Mouse (Mus musculus) kidney, adult 9 months (tissue): ENCODE measurements at regions not wholly inside any gene's neighbourhood (a gene's known extent, or its start where the extent isn't known, plus 50 kb on each side); places are given as distances from the start of the nearest gene placed in this dataset.
A peak's percentile ranks its signal among the peaks of the same experiment; 100 is the strongest.

Source experiments
- DNase-seq: peaks from one replicate; pipeline ENCODE4 v3.0.0; 2022

DNA sequence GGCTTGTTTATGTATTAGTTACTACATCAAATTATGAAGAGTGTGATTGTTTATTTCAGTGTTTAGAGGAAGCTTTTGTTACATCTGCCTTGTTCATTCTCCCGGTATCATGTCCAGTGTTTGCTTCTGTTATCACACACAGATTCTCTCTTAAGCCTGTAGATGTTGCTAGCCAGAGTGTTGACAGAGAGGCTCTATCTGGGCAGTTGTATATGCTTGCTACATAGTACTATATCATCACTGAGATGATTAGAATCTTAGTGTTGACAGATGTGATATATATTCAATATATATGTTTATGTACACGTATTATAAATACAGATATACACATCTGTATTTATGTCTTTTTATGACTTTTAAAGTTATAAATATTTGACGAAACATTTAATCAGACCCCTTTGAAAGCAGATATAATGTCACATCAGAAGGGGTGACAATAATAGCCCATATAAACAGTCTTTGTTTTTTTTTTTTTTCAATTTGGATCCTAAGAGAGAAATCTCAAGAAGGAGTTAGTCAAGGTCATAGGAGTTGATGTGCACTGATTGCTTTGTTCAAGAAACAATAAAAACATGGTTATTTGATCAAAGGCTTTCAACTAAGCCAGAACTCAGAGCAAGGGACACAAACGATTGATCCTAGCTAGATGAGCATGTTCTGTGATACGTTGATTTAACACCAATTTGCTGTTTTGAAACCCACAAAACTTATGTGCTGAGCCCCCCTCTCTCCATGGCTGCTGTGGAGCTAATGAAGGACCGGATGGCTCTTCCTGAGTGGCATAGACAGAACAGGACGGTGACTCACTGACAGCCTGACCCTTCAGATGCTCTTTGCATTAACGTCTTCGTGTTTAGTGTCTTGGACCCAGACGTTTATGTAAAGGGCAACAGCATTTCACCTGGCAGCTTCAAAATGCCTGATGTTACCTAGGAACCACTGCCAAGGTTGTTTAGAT is 352.8 kb upstream of the Arglu1 start:
- DNase-seq: no peak

DNA sequence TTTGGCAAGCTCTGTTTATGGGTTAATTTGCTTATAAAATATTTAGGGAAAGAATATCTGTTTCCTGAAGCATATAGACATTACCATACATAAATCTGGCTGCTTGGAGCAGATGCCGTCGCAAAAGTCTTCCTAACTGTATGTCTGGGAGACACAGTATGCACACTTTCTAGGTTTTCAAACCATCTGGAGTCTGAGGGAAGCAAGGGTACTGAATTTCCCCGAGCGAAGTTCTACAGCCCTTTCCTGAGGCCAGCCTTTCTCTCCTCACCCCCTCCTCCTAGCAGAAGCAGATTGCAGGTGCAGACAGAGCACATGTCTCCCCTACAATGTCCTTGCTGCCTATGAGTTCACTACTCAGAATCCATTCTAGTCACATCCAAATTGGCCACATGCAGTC is 338.8 kb upstream of the Arglu1 start:
- no peak for DNase-seq

DNA sequence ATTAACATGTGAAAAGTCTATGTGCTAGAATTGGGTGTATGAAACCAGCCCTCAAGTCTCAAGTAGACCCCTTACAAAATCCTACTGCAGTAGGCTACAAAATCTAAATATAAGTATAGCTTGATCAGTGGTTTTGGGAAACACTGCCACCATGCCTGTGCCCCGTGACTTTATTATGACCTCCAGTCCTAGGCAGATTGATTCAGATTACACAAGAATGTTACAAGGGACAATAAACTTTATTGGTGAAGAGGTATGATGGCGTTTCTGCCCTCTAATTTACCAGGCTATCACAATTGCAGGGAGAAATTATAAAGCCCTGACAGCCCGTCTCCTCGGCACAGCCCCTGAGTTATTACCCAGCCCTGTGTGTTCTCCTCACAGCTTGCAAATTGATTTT is 337.4 kb upstream of the Arglu1 start:
- no peak for DNase-seq

DNA sequence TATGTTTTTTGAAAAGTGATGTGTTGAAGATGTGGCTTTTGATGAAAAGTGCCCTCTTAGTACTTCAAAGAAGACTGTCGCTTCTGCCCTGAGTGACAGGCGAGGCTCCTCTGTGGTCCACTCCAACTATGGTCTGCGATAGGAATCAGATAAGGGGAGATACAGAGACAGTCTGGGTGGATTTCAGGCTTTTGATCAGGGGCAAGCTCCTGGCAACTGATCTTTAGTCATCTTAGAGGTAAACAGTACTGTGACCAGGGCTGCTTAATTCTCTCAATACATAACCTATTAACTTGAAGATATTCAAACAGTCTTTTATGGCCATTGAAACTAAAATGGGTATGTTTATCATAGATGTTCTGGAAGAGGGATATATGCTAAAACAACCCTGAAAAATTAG is 335.6 kb upstream of the Arglu1 start:
- no peak for DNase-seq

DNA sequence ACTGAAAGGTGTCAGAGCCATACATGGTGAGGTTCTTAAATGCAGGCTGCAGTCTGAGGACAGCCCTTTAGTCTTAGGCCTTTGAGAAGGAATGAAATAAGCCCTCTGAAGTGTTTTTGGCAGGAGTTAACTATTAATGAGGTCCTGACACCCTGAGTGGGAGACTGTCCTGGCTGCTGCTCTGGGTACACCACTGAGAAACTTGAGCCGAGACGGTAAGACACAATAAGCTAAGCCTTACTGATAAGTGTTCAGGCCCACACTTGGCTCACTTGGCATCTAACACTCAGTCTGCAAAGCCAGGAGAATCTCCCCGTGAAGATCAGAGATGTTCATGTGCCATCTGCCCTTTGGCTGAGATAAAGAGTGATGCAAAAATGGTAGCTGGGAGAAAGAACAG is 335.1 kb upstream of the Arglu1 start:
- DNase-seq: no peak

DNA sequence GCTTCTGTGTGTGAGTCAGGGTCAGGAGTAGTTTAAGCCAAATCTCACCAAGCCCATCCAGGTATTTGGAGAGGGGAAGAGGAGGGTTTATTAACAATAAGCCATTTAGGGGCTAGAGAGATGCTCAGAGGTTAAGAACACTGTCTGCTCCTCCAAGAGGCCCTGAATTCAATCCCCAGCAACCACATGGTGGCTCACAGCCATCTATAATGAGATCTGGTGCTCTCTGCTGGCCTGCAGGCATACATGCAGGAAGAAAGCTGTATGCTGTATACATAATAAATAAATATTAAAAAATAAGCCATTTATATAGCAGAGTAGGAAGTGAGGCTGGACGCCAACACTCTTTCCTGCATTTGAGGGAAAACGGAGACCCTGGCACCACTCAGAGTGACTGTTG is 330.4 kb upstream of the Arglu1 start:
- no peak for DNase-seq

DNA sequence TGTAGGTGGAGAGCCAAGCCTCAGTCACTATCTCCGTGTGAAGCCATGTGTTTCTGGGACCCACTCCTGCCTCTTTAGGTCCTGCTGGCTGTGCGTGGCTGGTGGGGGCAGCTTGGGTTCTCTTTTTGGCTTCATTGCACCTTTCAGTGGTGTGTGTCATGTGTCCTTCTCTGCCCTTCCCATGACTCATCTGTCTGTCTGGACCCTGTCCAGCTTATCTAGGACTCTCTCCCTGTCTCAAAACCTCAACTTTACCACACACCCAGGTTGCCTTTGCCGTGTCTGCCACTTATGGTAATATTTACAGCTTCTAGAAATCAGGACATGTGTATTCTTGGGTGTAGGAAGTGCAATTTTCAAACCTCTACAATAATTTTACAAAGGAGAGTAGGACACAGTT is 329.9 kb upstream of the Arglu1 start:
- no peak for DNase-seq

DNA sequence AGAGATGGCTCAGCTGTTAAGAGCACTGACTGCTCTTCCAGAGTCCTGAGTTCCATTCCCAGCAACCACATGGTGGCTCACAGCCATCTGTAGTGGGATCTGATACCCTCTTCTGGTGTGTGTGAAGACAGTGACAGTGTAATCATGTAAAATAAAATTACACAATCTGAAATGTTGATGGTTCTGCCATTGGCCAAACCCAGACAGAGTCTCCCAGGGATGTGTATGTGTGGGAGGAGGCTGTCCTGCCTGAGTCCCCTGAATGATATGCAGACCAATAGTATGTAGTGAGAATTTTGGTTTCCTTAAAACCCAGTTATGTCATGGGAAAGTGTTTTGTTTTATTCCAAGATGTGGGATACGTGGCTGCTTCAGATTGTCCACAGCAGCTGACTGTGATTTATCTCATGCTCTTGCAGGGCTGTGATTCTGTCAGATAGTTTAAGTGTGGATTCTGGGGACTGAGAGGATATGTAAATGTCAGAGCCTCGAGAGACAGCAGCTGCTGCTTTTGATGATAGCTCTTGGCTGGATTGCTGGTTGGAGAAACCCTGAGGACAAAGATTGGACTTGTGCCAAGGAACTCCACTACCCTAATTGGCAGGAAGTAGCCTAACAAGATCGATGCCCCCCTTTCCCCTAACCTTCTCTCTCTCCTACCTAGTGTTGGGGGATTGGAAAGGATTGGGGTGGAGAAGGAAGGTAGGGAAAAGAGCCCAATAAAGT is 321.6 kb upstream of the Arglu1 start:
- no peak for DNase-seq

DNA sequence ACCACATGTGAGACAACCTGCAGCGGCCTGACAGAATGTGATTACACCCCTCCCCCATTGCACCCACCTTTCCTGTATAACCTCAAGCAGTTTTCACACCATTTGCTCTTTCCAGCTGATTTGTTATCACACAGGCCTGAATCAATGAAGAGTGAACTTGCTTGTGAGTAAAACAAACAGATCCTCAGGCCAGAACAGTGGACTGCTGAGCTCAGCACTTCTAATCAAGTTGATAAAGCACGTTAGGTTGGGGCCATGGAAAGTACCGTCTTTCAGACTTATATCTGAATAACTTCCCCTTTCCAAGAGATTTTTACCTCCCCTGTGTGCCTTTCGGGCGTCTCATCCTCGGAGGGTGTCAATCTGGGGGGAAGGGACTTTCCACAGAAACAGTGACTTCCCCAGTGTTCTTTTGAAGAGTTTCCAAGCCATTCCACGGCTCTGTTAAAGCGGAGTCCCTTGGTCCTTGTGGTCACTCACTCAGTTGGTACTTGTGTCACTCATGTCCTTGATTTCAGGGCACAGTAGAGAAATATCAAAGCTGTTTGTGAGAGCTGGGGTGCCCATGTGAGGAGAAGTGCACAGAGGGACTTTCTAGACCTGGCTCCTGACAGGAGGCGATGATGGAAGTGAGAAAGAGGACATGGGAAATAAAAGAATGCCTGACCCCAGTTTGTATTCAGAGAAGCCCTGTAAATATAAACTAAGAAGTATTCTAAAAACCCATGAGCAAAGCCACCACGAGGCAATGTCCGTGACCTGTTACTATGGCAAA is 317.9 kb upstream of the Arglu1 start:
- no peak for DNase-seq

DNA sequence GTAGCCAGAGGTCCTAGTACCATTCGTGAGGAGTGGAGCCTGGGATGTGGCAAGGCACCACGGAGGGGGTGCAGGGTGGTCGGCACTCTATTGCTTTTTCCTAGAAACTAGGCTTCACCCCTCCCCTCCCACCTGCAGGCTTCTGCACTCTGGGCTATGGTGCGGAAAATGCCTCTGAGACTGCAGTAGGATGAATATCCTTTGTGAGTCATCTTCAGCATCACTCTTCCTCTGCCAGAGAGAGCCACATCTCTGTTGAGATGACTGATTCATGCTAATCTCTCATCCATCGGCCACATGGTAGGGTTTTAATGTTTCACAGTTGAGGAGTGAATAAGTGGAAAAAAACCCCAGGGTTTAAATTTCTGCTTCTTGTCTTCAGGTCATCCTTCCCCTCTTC is 309.6 kb upstream of the Arglu1 start:
- no peak for DNase-seq

DNA sequence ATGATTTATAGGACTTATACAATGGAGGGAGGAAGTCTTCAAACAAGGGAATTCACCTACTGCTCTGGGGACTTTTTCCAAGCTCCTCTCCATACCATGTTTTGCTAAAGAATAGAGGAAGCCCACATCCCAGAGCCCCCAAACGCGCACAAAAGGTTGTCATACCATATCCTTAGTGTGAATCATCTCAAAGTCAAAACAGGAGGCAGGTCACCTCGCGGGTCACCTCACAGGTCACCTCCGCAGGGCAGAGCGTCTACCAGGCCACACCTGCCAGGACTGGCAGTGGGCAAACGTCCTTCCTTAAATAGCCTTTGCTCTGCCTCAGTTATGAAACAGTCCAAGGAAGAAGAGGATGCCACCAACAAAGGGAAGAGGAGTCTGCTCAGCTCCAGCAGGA is 307.3 kb upstream of the Arglu1 start:
- no peak for DNase-seq

DNA sequence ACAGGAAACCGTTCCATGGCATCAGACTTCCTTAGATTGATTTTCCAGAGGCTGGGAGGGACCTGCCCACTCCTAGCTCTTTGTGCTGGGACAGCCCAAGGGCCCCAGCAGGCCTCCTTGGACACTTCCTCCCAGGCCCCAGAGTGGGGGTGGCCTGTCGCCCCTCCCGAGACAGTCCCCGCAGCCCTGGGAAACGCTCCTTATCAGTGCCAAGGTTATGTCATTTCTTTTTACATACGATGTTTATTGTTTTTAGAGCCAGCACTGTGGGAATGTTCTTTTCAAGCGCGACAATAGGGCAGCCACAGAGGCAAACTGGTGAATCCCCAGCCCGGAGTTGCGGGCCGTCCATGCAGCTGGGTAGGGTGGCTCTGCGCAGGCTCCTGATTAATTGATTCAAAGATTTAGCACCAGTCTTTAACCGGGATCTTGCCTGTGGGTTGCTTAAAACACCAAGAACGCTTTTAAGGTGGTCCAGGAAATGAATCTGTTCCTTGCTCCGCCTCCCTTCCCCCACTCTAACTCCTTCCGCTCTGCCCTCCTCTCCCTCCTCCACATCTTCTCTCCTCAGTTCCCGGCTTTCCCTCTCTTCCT is 304.4 kb upstream of the Arglu1 start:
- peak; percentile 79 for DNase-seq

DNA sequence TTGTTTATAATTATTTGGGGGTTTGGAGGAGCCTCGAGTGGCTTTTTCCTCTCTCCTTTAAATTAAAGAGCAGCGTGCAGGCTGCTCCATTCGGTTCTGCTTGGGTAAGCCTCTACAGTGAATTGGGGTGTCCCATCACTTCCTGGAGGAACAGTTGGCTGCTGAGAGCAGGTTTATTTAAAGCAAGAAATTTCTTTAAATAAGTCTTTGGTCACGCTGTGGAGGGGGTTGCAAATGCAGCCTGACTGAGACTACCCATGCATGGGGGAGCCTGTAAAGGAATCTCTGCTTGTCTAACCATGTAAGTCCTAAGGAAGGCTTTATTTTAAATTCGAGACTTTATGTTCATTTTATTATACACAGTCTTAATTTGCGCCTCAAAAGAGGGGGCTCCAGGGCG is 303.7 kb upstream of the Arglu1 start:
- DNase-seq: no peak

DNA sequence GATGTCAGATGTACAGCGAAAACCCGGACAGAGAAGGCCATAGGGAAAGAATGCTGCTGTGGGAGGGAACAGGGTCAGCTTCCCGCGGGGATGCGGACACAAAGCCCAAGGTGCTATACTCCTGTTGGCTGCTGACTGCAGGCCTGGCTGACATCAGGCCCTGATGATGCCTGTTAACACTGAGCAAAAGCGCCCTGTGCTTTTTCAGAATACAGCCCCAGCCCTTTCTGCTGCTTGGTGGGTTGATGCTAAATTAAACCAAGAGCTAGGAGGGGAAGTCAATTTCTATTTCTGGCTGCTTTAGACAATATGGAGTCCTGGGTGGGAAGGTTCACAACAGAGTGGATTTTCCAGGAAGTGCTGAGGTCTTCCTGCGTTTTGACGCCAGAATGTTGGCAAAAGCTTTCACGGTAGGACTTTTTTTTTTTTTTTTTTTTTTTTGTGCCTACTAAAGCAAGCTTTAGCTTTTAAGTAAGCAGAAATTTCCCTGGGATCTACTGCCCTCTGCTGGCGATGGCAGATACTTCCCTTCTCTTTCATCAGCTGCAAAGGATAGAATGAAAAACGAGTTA is 302.2 kb upstream of the Arglu1 start:
- peak; percentile 85 for DNase-seq

DNA sequence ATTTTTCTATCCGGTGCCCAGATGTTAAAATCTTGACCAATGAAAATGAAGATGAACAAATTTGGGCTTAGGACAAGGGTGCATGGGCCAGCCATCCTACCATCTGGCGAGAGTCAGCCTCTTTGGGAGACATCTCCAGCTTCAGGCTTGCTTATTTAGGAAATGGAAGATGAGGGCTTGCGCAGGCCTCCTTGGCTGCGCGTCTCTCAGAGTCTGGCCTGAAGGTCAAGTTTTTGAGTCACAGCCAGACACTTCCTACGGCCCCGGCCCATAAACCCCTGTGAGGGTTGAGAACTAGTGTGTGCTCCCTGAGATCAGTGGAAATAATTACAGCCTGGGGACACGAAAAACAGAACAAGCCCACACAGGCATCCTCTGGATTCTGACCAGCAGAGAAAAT is 300.7 kb upstream of the Arglu1 start:
- DNase-seq: peak; percentile 25

DNA sequence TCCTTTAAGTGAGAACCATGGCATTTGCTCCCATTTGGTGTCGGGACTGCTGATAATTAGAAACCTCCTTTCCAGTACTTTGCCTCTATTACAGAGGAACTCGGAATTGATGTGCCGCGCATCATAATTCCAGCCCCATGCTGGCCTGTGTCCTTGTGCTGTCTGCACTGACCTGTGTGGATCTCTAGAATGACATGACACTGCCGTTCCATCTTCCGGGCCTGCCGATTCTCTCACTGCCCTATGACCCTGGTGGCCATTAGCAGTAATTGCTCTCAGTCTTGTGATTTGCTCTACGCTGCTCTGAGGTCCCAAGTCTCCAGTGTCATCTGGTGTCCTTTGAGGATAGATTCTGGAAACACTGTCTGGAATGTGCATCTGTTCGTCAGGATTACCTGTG is 295.7 kb upstream of the Arglu1 start:
- DNase-seq: no peak

DNA sequence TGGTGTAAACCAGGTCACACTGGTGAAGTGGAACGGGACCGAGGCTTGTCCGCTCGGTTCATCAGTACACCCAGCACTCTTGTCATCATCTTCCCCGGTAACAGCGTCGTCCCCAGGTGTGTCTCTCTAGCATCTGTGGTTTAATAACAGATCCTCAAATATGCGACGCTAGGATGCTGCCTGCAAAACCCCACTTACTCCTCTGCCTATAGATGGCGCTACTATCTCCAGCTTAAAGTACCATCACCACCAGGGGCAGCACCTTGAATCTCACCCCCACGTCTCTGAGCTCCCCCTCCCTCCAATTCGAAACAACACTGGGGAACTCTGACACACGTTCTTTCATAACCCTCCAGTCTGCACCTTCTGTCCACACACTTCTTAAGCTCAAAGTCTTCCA is 295.1 kb upstream of the Arglu1 start:
- DNase-seq: no peak

DNA sequence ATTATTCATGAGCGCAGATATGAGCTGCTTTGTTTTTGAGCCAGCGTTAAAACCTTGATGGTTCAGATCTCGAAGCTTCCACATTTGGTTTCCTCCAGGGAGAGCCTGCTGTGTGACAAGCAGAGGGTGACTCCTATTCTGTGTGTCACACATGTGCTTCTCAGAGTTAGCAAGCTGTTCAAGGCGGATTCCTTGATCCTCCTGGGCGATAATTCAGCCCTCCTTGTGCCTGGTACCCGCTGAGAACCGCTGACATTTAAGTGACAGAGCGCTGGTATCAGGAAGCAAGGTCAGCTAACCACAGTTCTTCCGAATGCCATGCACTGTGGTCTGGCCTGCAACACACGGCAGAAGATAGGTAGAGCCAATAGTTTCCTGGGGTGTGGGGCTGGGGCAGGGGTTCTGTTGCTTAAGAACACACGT is 294.5 kb upstream of the Arglu1 start:
- no peak for DNase-seq

DNA sequence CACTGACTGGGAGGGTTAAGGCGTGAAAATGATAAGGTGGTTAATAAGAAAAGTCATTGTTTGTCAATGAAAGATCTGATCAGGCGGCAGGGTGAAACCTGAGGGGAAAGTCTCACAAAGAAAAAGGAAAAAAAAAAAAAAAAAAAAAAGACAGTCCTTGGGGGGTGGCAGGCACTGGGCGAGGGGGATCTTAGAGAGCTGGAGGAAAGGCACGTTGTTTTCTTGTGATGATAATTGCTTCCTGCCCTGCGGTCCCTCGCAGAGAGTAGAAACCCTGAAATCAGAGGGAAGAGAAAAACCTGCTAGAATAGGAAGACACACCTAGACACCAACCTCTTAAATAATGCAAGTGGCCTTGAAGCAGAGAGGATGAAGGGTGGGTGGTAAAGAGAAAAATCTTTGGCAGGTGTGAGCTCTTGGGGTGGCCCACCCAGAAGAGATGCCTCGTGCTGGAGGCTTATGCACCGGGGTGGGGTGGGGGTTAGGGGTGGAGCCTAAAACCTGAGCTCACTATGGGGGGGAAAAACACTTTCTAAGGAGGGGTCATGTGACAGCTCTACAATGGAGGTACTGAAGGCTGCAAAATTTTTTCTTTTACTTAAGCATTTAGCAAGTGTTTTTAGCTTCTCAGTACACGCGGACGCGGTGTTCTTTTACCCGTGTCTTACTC is 294.0 kb upstream of the Arglu1 start:
- no peak for DNase-seq

DNA sequence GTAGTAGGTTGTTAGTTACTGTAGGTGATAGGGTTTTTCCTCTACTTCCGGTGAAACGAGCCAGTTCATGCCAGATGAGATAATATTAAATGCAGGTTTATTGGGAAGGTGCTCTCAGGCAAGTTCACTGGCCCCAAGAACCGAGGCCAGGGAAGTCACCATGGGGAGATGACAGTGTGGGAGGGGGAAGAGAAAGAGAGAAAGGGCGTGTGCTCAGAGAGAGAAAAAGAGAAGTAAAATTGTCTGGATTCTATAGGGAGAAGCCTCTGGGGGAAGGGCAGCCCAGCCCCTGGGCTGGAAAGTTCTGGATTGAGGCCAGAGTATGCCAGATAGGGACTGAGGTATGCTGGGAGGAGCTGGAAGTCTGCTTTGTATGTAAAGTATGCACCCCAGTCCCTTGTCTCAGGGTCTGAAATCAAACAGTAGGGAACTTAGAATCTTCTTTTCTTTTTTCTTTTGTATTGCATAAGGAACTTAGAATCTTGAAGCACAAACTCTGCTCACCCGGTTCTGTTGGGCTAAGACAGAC is 292.9 kb upstream of the Arglu1 start:
- no peak for DNase-seq

DNA sequence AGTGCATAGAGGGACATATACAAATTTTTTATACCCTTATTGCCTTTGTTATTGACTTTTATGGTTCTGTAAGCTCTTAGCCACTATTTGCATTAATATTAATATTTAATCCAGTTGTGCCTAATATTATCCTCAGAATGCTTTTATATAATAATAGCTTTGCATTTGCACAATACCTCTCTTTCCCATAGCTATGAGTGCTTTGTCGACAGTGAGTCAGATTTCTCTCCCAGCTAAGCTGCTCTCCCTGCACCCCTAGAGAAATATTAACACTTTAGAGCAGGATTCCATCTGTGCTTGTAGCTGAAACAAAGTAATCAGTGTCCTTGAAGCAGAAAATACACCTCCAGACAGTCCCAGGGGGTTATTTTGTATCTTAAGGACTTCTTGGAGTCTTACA is 288.6 kb upstream of the Arglu1 start:
- no peak for DNase-seq

DNA sequence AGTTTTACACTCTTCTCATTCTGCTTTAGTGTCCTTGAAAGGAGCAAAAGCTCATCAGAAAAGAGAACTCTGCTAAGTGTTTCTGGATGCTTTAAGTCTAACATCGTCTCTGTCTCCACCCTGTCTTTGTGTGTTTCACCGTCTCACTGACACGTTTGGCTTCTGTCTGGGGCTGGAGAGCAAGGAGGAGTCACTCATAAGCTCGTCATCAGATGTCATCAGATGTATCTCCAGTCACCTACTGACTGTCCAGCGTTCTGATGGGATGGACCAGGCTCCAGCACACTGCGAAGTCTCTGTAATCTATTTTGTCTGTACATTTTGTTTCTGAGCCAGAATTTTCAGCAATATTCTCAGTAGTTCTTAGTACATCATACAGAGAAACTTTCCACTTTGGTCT is 283.4 kb upstream of the Arglu1 start:
- DNase-seq: no peak
